Mouse (Mus musculus) c-Kit-positive CD71-positive TER-119-positive erythroid progenitor cells, embryonic 14.5 days (primary cell): ENCODE measurements at regions not wholly inside any gene's neighbourhood (a gene's known extent, or its start where the extent isn't known, plus 50 kb on each side); places are given as distances from the start of the nearest gene placed in this dataset.
"Not testable (repeated sequence)": the region's sequence is repeated elsewhere in the genome, so short reads cannot be mapped to it uniquely, and the experiment has no call there.

Experiments
- DNase-seq: peaks from one replicate; pipeline ENCODE4 v3.0.0-alpha.2; 2013; ENCODE audit warnings: low spot score

GRCm38 (mm10) chr2:166475624-166476023, 238.0 kb downstream of the Prex1 start:
- no peak for DNase-seq

- DNase-seq: no peak
These were observed 239.0 kb downstream of the Prex1 start for GRCm38 (mm10) chr2:166474601-166475000.

GRCm38 (mm10) chr2:166471257-166471753, 242.3 kb downstream of the Prex1 start:
- DNase-seq: no peak

- no peak for DNase-seq
These were observed 244.5 kb downstream of the Prex1 start for GRCm38 (mm10) chr2:166469046-166469593.

DNA sequence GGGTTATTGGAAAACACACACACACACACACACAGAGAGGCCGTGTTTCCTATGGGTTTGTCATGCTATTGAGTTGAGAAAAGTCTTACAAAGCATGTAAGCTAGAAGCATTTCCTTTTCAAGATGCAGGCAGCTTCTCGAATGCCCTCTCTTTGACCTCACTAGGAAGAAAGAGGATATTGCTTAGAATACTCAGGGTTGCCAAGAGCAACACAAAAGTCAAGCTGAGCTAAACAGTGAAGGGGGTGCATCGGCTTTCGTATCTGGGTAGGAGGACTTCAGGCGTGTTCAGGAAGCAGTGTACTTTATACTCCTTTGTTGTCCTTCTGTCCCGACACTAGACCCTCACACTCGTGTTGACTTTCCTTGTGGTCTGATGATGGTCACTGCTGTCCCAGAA, 246.5 kb downstream of the Prex1 start:
- DNase-seq: no peak

GRCm38 (mm10) chr2:166465531-166465930, 248.1 kb downstream of the Prex1 start:
- DNase-seq: no peak

- DNase-seq: no peak
These were observed 250.1 kb downstream of the Prex1 start for GRCm38 (mm10) chr2:166463539-166463938.

- no peak for DNase-seq
These were observed 251.7 kb downstream of the Prex1 start for GRCm38 (mm10) chr2:166461956-166462355.

DNA sequence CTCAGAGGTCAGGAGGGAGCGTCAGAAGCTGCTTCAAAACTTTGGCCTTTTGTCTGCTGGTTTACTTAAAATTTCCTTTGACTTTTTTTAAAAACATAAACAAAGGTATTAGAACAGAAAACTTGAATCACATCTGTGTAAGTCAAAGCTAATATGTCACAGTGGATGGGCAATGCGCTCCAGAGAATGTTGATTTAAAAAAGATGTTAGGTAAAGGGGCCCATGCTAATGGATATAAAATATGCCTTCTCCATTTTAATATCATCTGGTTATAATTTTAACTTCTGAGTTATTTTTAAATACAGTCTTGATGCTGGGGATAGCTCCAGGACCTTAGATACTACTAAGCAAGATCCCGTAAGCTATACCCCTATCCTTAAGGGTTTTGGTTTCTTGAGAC, 252.5 kb downstream of the Prex1 start:
- DNase-seq: no peak

DNA sequence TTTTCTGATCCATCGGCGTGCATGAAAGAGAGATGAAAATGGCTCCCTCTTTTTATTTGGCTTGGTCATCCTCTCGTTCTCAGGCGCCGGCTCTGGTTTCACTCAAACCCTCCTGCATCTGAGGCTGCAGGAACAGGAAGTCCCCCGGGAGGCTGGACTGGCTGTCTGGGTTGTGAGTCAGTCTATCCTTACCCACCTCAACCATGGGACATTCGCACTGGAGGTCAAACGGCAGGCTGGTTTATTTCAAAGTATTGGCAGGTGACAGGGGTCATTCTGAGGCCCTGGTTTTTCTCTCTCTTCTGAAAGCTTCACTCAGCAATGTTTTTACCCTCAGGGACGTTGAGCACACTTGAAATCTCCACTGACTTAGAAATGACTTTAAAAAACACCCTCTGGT, 253.7 kb downstream of the Prex1 start:
- no peak for DNase-seq

- DNase-seq: no peak
These were observed 254.7 kb downstream of the Prex1 start for GRCm38 (mm10) chr2:166458953-166459352.

- no peak for DNase-seq
These were observed 256.1 kb downstream of the Prex1 start for GRCm38 (mm10) chr2:166457381-166458172.

- not testable (repeated sequence) for DNase-seq
These were observed 259.3 kb downstream of the Prex1 start for GRCm38 (mm10) chr2:166454160-166454888.

DNA sequence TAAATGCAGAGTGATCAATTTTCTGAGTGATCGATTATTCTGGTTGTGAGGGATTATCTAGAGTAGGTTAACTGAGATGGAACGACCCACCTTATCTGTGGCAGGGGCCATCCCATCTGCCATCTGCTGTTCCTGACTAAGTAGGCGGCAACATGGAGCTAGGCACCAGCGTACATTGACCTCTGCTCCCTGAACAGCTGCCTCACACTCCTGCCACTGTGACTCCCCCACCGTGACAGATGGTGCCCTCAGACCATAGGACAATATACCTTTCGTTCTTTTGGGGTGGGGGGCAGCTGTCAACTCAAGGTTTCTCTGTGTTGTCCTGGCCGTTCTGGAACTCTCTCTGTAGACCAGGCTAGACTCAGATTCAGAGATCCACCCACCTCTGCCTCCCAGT, 262.7 kb downstream of the Prex1 start:
- DNase-seq: no peak

GRCm38 (mm10) chr2:166450380-166450779, 263.3 kb downstream of the Prex1 start:
- DNase-seq: no peak

DNA sequence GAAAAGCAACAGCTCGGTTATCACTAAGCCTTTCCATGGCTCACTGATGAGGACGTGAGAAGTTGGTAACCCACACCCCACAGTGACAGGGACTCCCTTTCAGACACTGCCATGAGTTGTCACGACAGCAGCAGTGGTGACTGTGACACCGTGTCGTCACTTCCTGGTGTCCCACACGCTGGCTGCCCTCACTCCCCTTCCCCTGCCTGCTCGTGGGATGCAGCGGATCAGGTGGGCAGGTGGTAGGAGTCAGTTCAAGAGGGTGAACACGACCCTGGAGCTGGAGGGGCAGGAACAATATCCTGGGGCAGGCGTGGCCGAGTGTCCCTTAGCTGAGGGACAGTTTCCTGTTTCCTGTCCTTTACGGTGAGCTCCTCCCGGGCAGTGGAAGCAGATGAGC, 264.9 kb downstream of the Prex1 start:
- DNase-seq: no peak

GRCm38 (mm10) chr2:166448161-166448560, 265.5 kb downstream of the Prex1 start:
- DNase-seq: no peak

- DNase-seq: no peak
These were observed 267.1 kb downstream of the Prex1 start for GRCm38 (mm10) chr2:166446536-166446935.

- DNase-seq: not testable (repeated sequence)
These were observed 267.8 kb downstream of the Prex1 start for GRCm38 (mm10) chr2:166445824-166446223.

DNA sequence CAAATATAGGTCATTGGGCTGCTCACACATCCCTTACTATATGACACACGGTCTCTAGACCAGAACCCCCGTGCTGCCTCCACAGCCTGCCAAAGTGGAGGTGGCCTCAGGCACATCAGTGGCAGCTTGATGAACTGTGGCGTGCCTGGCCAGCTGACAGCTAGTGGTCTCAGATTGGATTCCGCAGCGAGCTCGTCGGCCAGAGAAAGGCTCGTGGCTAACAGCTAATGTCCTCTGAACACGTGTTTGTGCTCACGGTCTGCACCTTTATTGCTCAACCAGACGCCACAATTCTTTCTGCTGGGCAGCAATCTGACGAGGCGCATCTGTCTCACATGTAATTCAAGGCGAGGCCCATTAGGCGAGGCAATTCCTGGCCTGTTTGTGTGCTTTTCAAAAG, 270.6 kb downstream of the Prex1 start:
- no peak for DNase-seq

GRCm38 (mm10) chr2:166439847-166440775, 273.5 kb downstream of the Prex1 start:
- peak; percentile 14 for DNase-seq

- DNase-seq: no peak
These were observed 275.4 kb downstream of the Prex1 start for GRCm38 (mm10) chr2:166438207-166438606.
